Mouse (Mus musculus): ENCODE results near the gene Picalm. TPM values are rescaled to one million over a fixed set of nuclear protein-coding genes. Genes with fewer than 3 reads are reported as not detected.

Gene Picalm
- polyA plus RNA-seq, 1 experiment from 2014 or later: 36.6 TPM

DNA sequence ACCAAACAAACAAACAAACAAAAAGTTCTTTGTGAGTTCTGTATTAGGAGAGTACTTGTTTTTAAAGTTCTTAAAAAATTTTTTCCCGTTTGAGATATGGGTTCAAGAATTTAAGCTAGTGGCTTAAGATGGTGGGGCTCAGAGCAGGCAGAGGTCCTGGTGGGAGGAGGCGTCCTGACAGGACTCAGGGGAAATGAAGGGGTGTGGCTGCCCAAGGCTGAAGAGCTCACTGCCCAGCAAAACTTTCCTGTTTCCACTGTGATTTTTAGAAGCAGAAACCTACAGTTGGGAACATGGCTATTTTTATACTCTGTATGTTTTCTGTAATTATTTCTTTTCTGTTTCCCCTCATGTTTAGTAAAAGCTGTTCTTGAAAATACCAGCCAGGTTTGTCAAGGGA is 38.3 kb upstream of the Picalm start:
- no peaks in the 10 kb centered on the region for H3K9me3 ChIP-seq (ENCODE audit: control insufficient read depth)
- H3K4me2 ChIP-seq (replicated peaks; ENCODE audit: low read depth): no peak overlapping the region
- no peaks in the 10 kb centered on the region for H3K36me3 ChIP-seq (ENCODE audit: control insufficient read depth, insufficient read depth)
- H3K9ac ChIP-seq (ENCODE audit: low read depth, low read length): no peak overlapping the region
- H3K27me3 ChIP-seq (replicated peaks; ENCODE audit: control insufficient read depth, insufficient read depth, low read length): no peaks in the 10 kb centered on the region
- H3K4me1 ChIP-seq (replicated peaks; ENCODE audit: control insufficient read depth, insufficient read depth, low read length): no peaks in the 10 kb centered on the region
- H3K27ac ChIP-seq (ENCODE audit: low read depth, low read length): no peak overlapping the region
- TF ChIP-seq CTCF (IDR thresholded peaks at IDR 0.05; ENCODE audit: low read depth): no peak
- no peak overlapping the region for H3K4me3 ChIP-seq (ENCODE audit: low read depth, low read length)
- WGBS: 38% methylated on average over 2 of the region's 2 CpGs
- no peak for ATAC-seq

GRCm38 (mm10) chr7:90092452-90093450 is 37.3 kb upstream of the Picalm start:
- Histone ChIP-seq H3K9me3 (ENCODE audit: control insufficient read depth) (no peaks in the 10 kb centered on the region), H3K4me2 (replicated peaks; ENCODE audit: low read depth) (no peak overlapping the region), H3K36me3 (ENCODE audit: control insufficient read depth, insufficient read depth) (no peaks in the 10 kb centered on the region), H3K27ac (ENCODE audit: low read depth, low read length) (no peak overlapping the region), H3K4me3 (ENCODE audit: low read depth, low read length) (no peak overlapping the region), H3K27me3 (replicated peaks; ENCODE audit: control insufficient read depth, insufficient read depth, low read length) (no peaks in the 10 kb centered on the region), H3K4me1 (replicated peaks; ENCODE audit: control insufficient read depth, insufficient read depth, low read length) (no peaks in the 10 kb centered on the region; the same call in 1 of the 2 replicates), H3K9ac (ENCODE audit: low read depth, low read length) (no peak overlapping the region)
- no peak for TF ChIP-seq CTCF (IDR thresholded peaks at IDR 0.05; ENCODE audit: low read depth)
- 86% methylated on average over 8 of the region's 8 CpGs for WGBS
- ATAC-seq: no peak

DNA sequence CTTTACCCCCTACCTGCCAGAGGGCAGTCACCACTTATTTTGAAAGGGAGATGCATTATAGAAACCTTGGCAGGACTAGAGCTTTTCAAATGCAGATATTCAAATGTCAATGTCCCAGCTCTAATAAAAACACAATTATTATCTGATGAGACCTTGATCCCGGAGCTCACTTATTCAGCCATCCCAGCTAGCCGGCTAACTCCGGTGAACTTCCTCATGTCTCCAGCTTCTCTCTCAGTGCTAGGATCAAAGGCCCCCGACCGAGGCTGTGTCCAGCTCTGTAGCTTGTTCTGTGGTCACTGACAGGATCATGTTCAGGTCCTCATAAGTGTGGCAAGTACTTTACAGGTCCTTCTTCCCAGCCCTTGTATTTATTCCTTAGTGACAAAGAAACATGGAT is 34.9 kb upstream of the Picalm start:
- Histone ChIP-seq H3K27ac (ENCODE audit: low read depth, low read length) (no peak overlapping the region), H3K9ac (ENCODE audit: low read depth, low read length) (no peak overlapping the region), H3K36me3 (ENCODE audit: control insufficient read depth, insufficient read depth) (no peaks in the 10 kb centered on the region), H3K27me3 (replicated peaks; ENCODE audit: control insufficient read depth, insufficient read depth, low read length) (no peaks in the 10 kb centered on the region), H3K9me3 (ENCODE audit: control insufficient read depth) (no peaks in the 10 kb centered on the region), H3K4me3 (ENCODE audit: low read depth, low read length) (no peak overlapping the region), H3K4me1 (replicated peaks; ENCODE audit: control insufficient read depth, insufficient read depth, low read length) (peaks cover 4% of the 10 kb centered on the region; the same call in 1 of the 2 replicates), H3K4me2 (replicated peaks; ENCODE audit: low read depth) (no peak overlapping the region)
- 58% methylated on average over 5 of the region's 5 CpGs for WGBS
- TF ChIP-seq CTCF (IDR thresholded peaks at IDR 0.05; ENCODE audit: low read depth): no peak
- ATAC-seq: peak; percentile 75

DNA sequence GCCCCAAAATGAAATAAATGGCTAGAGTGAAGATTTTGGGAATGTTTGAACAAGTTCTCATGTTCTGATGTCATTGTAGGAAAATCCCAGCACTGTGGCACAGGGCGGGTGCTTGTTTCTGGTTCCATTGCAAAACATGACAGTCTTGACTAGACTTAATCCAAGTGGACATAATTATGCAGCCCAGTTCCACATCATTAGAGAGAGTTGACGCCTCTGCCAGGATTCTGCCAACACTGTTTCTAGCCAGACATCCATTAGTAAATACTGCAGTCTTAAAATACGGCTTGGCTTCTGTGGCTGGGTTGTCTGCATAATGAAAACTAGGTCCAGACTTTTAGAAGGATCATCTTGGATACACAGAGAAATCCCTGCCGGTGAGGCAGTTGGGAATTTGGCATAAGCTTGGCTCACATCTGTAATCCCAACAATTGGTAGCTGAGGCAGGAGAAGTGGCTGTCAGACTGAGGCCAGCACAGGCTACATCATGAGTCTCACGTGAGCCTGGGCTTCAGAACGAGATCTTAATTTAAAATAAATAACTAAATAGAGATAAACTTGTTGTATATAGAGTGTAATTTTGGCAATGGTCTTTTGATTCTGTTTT is 34.1 kb upstream of the Picalm start:
- WGBS: 72% methylated on average over 6 of the region's 6 CpGs
- ATAC-seq: no peak
- Histone ChIP-seq H3K9ac (ENCODE audit: low read depth, low read length) (no peak overlapping the region), H3K36me3 (ENCODE audit: control insufficient read depth, insufficient read depth) (no peaks in the 10 kb centered on the region), H3K27me3 (replicated peaks; ENCODE audit: control insufficient read depth, insufficient read depth, low read length) (no peaks in the 10 kb centered on the region), H3K27ac (ENCODE audit: low read depth, low read length) (no peak overlapping the region), H3K4me2 (replicated peaks; ENCODE audit: low read depth) (no peak overlapping the region), H3K4me1 (replicated peaks; ENCODE audit: control insufficient read depth, insufficient read depth, low read length) (peaks cover 4% of the 10 kb centered on the region; the same call in 1 of the 2 replicates), H3K4me3 (ENCODE audit: low read depth, low read length) (no peak overlapping the region), H3K9me3 (ENCODE audit: control insufficient read depth) (no peaks in the 10 kb centered on the region)
- no peak for TF ChIP-seq CTCF (IDR thresholded peaks at IDR 0.05; ENCODE audit: low read depth)

- Histone ChIP-seq H3K9ac (ENCODE audit: low read depth, low read length) (no peak overlapping the region), H3K27ac (ENCODE audit: low read depth, low read length) (no peak overlapping the region), H3K4me1 (replicated peaks; ENCODE audit: control insufficient read depth, insufficient read depth, low read length) (peaks cover 4% of the 10 kb centered on the region; the same call in 1 of the 2 replicates), H3K9me3 (ENCODE audit: control insufficient read depth) (no peaks in the 10 kb centered on the region), H3K27me3 (replicated peaks; ENCODE audit: control insufficient read depth, insufficient read depth, low read length) (no peaks in the 10 kb centered on the region), H3K4me2 (replicated peaks; ENCODE audit: low read depth) (no peak overlapping the region), H3K4me3 (ENCODE audit: low read depth, low read length) (no peak overlapping the region), H3K36me3 (ENCODE audit: control insufficient read depth, insufficient read depth) (no peaks in the 10 kb centered on the region)
- WGBS: 58% methylated on average over 2 of the region's 2 CpGs
- ATAC-seq: no peak
- no peak for TF ChIP-seq CTCF (IDR thresholded peaks at IDR 0.05; ENCODE audit: low read depth)
These were observed 33.4 kb upstream of the Picalm start for GRCm38 (mm10) chr7:90096609-90097008.

DNA sequence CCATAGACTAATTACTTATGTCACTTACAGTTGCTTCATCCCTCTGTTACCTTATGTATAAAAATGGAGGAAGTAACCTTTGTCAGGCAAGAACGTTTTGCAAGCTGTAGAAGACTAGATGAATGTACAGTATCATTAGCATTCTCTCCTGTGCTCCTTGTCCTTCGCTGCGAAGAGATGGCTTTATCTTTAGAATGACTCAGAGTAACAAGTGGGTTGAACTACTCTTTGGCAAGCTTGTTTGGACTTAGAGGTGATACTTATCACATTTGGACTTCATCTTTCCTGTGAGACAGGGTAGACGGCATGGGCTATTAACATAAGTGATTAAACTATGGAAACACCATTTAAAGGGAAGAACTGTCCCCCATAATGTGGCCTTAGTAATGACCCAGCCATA is 31.8 kb upstream of the Picalm start:
- H3K27ac ChIP-seq (ENCODE audit: low read depth, low read length): no peak overlapping the region
- no peaks in the 10 kb centered on the region for H3K27me3 ChIP-seq (replicated peaks; ENCODE audit: control insufficient read depth, insufficient read depth, low read length)
- H3K9ac ChIP-seq (ENCODE audit: low read depth, low read length): no peak overlapping the region
- ATAC-seq: no peak
- H3K9me3 ChIP-seq (ENCODE audit: control insufficient read depth): no peaks in the 10 kb centered on the region
- no peak for TF ChIP-seq CTCF (IDR thresholded peaks at IDR 0.05; ENCODE audit: low read depth)
- H3K4me1 ChIP-seq (replicated peaks; ENCODE audit: control insufficient read depth, insufficient read depth, low read length): peaks cover 4% of the 10 kb centered on the region; the same call in 1 of the 2 replicates
- no peaks in the 10 kb centered on the region for H3K36me3 ChIP-seq (ENCODE audit: control insufficient read depth, insufficient read depth)
- H3K4me2 ChIP-seq (replicated peaks; ENCODE audit: low read depth): no peak overlapping the region
- WGBS: 49% methylated on average over 4 of the region's 4 CpGs
- no peak overlapping the region for H3K4me3 ChIP-seq (ENCODE audit: low read depth, low read length)

Data from intestine, postnatal 0 days (tissue).